Comparison of ENCODE assay signal across 10 mouse cellular contexts in the genomic region with DNA sequence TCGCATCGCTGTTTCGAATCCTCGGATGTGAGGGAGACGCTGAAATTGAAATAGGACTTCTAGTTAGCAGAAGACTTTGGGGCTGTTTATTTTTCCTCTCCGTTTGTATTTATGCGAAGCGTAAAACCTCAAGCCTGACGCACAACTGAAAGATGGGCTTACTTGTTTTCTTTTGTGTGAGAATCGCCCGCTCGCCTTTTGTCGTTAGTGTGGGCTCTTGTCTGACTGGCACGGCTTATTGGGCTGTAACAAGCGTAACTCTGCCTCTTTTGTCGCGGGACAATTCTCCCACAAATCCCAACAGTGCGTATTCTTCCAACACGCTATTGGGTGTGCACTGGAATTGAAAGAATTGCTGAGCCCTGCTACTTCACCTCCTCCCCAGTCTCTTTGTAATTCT.
DNase-seq lines count a peak whose midpoint lies in the region; ATAC-seq and TF ChIP-seq lines count a peak whose summit lies in the region.
"Had no signal": no experiment of that assay in that cellular context is flagged by ENCODE, and none has a peak within 500 bp of the region (broad histone marks: within the 10 kb centered on the region; RNA-seq: fewer than 3 reads in every experiment).

No protein-coding gene starts in this region.

- DNase-seq in lung, embryonic 14.5 days: no peak
- no peak for DNase-seq in lung, adult 18-20 months
- DNase-seq in mesoderm, embryonic 11.5 days (ENCODE audit: low read depth, low spot score): peak; percentile 78
- no peak for DNase-seq in gastrocnemius, postnatal 25 days
- no peak for DNase-seq in frontal cortex, postnatal 25 days (ENCODE audit: low spot score in 2 of 2)
- no peak for DNase-seq in left cerebral cortex, adult 18-20 months (ENCODE audit: low spot score in 2 of 2)
- DNase-seq: adrenal gland, postnatal 25 days; kidney, adult 11 months had no signal

- H3K4me3 ChIP-seq in lung, embryonic 14.5 days (ENCODE audit: low read depth, low read length): no peak overlapping the region
- peak overlapping the region; percentile 10; the same call in 1 of the 2 replicates for H3K4me3 ChIP-seq in forebrain, embryonic 12.5 days (replicated peaks)

- H3K27me3 ChIP-seq in lung, embryonic 14.5 days (ENCODE audit: insufficient read depth, low read length): 0 out of 2 replicates have a peak, but pooled peaks cover 3% of the 10 kb centered on the region
- H3K27me3 ChIP-seq in forebrain, embryonic 12.5 days: peaks cover 32% of the 10 kb centered on the region

- H3K4me1 ChIP-seq in lung, embryonic 14.5 days (ENCODE audit: insufficient read depth): no peaks in the 10 kb centered on the region
- peaks cover 24% of the 10 kb centered on the region for H3K4me1 ChIP-seq in forebrain, embryonic 12.5 days

- 41% methylated on average over 19 of the region's 19 CpGs for WGBS in lung, embryonic 14.5 days
- WGBS in forebrain, embryonic 12.5 days: 2% methylated on average over 19 of the region's 19 CpGs

- no peak for TF ChIP-seq CTCF in lung, embryonic 14.5 days (IDR thresholded peaks at IDR 0.05; ENCODE audit: low read depth)

- no peak overlapping the region for H3K27ac ChIP-seq in lung, embryonic 14.5 days (ENCODE audit: low read depth)
- H3K27ac ChIP-seq in forebrain, embryonic 12.5 days: peak overlapping the region; percentile 59

- H3K9ac ChIP-seq in lung, embryonic 14.5 days: no peak overlapping the region
- H3K9ac ChIP-seq in forebrain, embryonic 12.5 days: no peak overlapping the region

- no peaks in the 10 kb centered on the region for H3K9me3 ChIP-seq in lung, embryonic 14.5 days (ENCODE audit: low read depth, low read length)
- H3K9me3 ChIP-seq in forebrain, embryonic 12.5 days: no peaks in the 10 kb centered on the region

- ATAC-seq in lung, embryonic 14.5 days (ENCODE audit: insufficient read depth): no peak
- peak; percentile 83 for ATAC-seq in forebrain, embryonic 12.5 days (ENCODE audit: low FRiP score)
- no peak for ATAC-seq in activated CD4-positive, CD25-positive, alpha-beta regulatory T cell, adult 4 months

- H3K4me2 ChIP-seq in lung, embryonic 14.5 days: 0 out of 2 replicates have a peak overlapping the region, but pooled peaks have one; percentile 10
- H3K4me2 ChIP-seq in forebrain, embryonic 12.5 days: peak overlapping the region; percentile 45

- H3K36me3 ChIP-seq in lung, embryonic 14.5 days (ENCODE audit: insufficient read depth): no peaks in the 10 kb centered on the region
- H3K36me3 ChIP-seq in forebrain, embryonic 12.5 days (replicated peaks): no peaks in the 10 kb centered on the region
